Mouse (Mus musculus) mouse trophoblast stem cell (cell line): ENCODE measurements around the gene Dlst.

Experiments
- in situ Hi-C, 2 experiments: fragments of 300-500 bp; cut with MseI, MboI; formaldehyde crosslinking; loops; 2 replicates in 1 of 2; 3 replicates in 1 of 2; pipeline ENCODE4 v1.15.1; 2025

Gene Dlst

DNA sequence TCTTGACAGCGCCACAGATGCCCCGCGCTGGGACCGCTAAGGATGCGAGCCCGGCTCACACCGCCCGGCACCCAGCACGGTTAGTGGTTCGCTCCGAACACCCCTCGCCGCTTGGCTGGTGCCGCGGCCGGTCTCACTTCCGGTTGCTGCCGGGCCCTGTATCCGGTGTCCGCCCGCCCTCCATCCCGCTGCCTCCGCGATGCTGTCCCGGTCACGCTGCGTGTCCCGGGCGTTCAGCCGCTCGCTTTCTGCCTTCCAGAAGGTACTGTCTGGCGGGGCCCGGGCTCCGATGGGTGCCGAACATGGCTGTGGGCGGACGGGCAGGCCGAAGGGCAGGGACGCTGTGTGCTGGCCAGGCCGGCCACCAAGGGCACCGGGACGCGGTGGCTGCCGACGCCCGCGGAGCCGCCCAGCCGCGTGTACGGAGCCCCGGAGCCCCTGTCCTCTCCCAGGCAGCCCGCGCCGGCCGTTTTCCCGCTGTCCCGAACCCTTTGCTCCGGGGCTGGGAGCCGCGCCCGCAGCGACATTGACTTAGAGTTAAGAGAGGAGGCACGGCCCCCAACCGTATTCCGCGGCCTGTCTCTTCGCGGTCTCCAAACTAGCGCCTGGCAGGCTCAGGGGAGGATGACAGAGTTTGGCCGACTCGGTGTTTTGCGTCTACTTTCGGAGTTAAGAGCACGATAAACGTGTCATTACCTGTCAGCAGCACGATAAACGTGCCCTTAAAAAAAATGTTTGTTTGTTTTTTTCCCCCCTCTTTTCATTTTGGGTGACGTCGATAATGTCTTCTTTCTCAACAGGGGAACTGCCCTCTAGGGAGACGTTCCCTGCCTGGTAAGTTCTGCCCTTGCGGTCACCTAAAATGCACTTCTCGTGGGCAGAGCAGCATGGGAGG is at the start of gene Dlst, which contains the start of gene Prox2:
Gene Dlst (plus strand): TSS at position 136 of the 895 bp plus-strand sequence.
Gene Prox2 (minus strand): TSS at position 62 of the 895 bp plus-strand sequence.
- in situ Hi-C loops, result no loop called here

GRCm38 (mm10) chr12:85071043-85071442 is 39.6 kb upstream of the Dlst start:
- in situ Hi-C loops, result no loop called here

DNA sequence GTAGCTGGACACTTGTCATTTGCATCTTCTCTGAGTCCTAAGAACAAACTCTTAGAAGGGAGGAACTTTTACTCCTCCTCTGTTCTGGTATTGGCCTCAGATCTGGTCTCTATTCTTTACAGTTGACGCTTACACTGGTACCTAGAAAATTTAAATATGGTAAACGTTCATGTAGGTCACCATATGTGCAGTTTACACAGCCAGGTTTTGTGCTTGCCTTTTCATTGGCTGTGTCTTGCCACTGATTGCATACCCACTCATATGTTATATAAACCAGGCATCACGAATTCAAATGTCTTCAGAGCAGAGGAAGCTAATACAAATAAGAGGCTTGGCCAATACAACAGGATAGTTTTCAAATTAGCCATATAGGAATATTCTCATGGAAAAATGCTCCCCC is 33.5 kb upstream of the Dlst start:
- in situ Hi-C loops, result no loop called here

GRCm38 (mm10) chr12:85084257-85084656 is 26.4 kb upstream of the Dlst start:
- in situ Hi-C loops, result no loop called here

DNA sequence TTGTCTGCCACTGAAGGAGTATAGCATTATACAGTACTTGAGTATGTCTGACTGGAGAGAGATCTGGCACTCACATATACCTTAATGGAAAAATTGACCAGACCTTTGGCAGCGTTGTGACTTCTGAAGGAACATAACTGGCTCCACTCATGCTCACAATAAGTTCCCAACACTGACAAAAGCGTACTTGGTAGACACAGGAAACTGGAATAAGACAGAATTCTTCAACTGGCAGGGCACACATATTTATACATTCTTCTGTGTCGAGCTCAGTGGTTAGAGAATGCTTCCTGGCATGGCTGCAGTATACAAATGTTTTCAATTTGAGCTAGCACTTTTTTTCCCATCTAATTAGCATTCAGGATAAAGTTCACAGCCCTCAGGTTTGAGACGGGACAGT is 25.7 kb upstream of the Dlst start:
- in situ Hi-C loops, result no loop called here

DNA sequence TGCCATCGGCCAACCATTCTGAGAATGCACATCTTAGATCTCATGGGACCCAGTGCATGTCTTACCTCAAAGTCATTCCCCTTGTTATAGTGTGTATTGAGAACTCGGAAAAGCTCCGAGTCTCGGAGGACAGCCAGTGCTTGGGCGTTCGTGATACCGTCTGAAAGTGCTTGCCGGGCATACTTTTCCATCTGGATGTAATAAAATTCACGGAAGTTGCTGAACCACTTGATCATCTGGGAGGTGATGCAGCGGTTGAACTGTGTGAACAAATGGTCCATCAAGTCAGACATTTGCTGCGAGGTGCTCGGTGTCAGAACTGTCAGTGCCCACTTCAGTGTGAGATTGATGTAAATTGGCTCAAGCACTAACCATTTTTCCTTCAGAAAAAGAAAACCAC is 22.8 kb upstream of the Dlst start:
- in situ Hi-C loops, result no loop called here

- in situ Hi-C loops, result no loop called here
Measured at GRCm38 (mm10) chr12:85091190-85091589, 19.4 kb upstream of the Dlst start.

GRCm38 (mm10) chr12:85092214-85092613 is 18.4 kb upstream of the Dlst start:
- in situ Hi-C loops, result no loop called here

GRCm38 (mm10) chr12:85094010-85094409 is 16.6 kb upstream of the Dlst start:
- in situ Hi-C loops, result no loop called here

GRCm38 (mm10) chr12:85094706-85095105 is 15.9 kb upstream of the Dlst start:
- in situ Hi-C loops, result no loop called here

GRCm38 (mm10) chr12:85095146-85095545 is 15.5 kb upstream of the Dlst start:
- in situ Hi-C loops, result no loop called here

DNA sequence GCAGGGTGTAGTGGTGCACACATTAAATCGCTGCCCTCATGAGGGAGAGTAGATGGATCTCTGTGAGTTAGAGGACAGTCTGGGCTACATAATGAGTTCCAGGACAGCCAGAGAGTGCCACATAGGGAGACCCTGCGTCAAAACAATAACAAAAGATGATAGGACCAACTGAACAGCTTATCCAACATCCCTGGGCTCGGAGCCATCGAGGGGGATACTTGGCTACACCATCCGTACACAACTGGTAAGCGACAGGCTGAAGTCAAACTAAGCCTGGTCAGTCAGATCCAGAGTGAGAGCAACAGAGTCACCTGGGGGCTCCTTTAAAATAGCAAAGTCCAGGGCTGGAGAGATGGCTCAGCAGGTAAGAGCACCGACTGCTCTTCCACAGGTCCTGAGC is 14.8 kb upstream of the Dlst start:
- in situ Hi-C loops, result no loop called here

- in situ Hi-C loops, result no loop called here
Measured at GRCm38 (mm10) chr12:85101001-85101400, 9.6 kb upstream of the Dlst start.

GRCm38 (mm10) chr12:85101521-85102106 is 9.0 kb upstream of the Dlst start:
- in situ Hi-C loops, result no loop called here

- in situ Hi-C loops, result no loop called here
Measured at GRCm38 (mm10) chr12:85103096-85103495, 7.5 kb upstream of the Dlst start.

- in situ Hi-C loops, result no loop called here
Measured at GRCm38 (mm10) chr12:85104789-85105188, 5.8 kb upstream of the Dlst start.

- in situ Hi-C loops, result no loop called here
Measured at GRCm38 (mm10) chr12:85106292-85106691, 4.3 kb upstream of the Dlst start.

DNA sequence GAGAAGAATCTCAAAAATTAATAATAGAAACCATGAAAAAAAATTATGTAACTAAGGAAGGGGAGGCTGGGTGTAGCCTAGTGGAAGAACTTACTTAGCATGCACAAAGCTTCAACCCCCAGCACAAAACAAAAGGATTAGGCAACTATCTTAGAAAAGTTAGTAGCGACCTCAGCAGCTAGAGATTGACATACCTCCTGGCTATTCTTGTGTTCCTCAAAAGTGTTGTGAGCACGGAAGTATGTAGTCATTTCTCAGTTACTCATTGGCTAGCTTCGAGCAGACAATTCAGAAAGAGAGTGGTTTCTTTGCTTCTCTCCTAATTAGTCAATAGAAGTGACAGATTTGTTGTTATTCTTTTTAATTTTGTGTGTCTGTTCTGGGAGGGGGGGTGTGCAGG is 2.0 kb upstream of the Dlst start:
- in situ Hi-C loops, result no loop called here

GRCm38 (mm10) chr12:85109426-85109825 is 1.2 kb upstream of the Dlst start:
- in situ Hi-C loops, result no loop called here

- in situ Hi-C loops, result no loop called here
Measured at GRCm38 (mm10) chr12:85110011-85110697, 479 bp upstream of the Dlst start.

DNA sequence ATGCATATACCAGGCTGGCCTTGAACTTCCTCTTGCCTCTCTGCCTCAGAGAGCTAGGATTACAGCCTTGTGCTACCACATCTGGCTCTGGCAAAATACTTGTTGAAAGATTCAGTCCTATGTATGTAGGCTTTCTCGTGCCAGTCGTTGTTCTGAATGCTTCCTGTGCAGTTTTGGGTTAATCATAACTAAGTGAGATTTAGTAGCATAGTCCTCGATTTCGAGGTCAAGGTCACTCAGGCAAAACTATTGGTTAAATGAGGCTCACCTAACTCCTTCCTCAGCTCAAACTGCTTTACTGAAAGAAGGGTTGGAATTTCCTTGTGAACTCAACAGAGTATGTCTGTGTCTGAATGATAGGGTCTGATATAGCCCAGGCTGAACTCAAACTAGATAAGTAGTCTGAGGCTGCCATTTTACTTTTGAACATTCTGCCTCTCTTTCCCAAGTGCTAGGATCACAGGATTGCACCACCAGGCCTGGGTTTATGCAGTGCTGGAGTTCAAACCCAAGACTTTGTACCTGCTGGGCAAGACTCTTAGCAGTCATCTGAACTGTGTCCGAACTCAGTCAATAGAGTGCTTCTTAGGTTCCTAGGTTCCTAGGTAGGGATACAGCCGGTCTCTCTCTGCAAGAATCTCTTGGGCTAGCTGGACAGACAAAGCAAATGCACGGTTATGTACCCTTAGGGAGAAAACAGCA is 2.1 kb downstream of the Dlst start:
- in situ Hi-C loops, result no loop called here

- in situ Hi-C loops, result no loop called here
Measured at GRCm38 (mm10) chr12:85113337-85113736, 2.7 kb downstream of the Dlst start.
